Mouse (Mus musculus): ENCODE results near the gene Tnfsf10.

Tnfsf10 gene

GRCm38 (mm10) chr3:27370125-27370524, 53.3 kb downstream of the Tnfsf10 start:
- DNase-seq (ENCODE audit: extremely low spot score, low read depth, low spot score), result peak; percentile 46

DNA sequence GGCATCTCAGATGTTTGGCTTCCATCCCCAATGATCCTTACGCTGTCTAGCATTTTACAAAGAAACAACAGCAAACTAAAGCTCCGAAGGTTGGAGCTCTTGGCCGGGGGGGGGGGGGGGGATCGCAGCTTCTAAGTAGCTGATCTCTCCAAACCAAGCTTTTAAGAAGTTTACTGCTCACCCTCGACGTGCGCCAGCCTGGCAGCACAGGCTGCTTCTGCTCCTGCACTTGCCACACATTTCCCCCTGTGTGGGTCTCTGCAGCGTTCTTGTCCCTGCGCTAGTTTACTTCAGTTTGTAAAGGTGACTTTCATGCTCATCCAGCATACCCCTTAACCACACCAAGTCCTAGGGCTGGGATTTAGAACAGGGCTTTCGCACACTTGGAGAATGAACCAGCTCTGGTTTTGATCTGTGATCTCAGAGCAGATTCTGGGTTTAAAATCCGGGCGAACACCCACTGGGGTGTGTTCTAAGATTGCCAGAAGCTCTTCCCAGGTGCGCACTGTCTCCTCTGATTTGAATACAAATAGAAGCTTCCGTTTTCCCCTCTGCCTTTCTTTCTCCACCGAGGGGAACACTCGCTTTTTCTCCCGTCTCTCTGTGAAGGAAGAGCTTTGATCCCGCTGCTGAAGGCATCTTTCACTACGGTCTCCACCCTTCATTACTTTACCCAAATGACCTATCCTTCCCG, 53.9 kb downstream of the Tnfsf10 start:
- DNase-seq (ENCODE audit: extremely low spot score, low read depth, low spot score), result no peak

GRCm38 (mm10) chr3:27371276-27371621, 54.4 kb downstream of the Tnfsf10 start, which contains the start of gene Ghsr:
Gene Ghsr, plus strand, starts transcription at chr3:27371351.
- no peak for DNase-seq (ENCODE audit: extremely low spot score, low read depth, low spot score)

- no peak for DNase-seq (ENCODE audit: extremely low spot score, low read depth, low spot score)
Observed at GRCm38 (mm10) chr3:27371725-27372650, 55.2 kb downstream of the Tnfsf10 start.

GRCm38 (mm10) chr3:27374396-27374795, 57.6 kb downstream of the Tnfsf10 start:
- DNase-seq (ENCODE audit: extremely low spot score, low read depth, low spot score), result no peak

DNA sequence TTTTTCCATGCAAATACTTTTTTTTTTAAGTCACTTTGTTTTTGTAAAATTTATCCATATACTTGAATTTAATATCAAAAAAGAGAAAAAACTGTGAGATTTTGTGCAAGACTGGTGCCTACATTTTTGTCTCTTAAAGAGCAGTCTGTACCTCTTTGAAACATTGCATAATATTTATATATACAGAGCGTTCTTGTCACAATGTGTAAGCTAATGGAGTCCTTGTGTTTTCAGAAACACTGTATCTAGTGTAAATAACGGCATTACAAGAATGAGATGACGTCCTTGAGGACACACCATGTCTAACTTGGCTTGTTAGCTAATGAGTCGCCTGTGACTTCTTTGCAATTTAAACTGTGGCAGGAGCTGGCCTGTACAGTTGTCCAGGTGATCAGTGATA, 61.1 kb downstream of the Tnfsf10 start:
- DNase-seq (ENCODE audit: extremely low spot score, low read depth, low spot score), result no peak

GRCm38 (mm10) chr3:27384836-27385235, 68.0 kb downstream of the Tnfsf10 start:
- DNase-seq (ENCODE audit: extremely low spot score, low read depth, low spot score), result no peak

- no peak for DNase-seq (ENCODE audit: extremely low spot score, low read depth, low spot score)
Observed at GRCm38 (mm10) chr3:27389923-27390322, 73.1 kb downstream of the Tnfsf10 start.
